Mouse (Mus musculus): ENCODE results near the gene Olfr70.
A peak's percentile ranks its signal among the peaks of the same experiment; 100 is the strongest.

Gene Olfr70

GRCm38 (mm10) chr4:43709869-43710268 is 9.3 kb upstream of the Olfr70 start, which contains the start of gene Olfr71:
Olfr71 (minus strand) TSS chr4:43710255.
- no peak for DNase-seq

GRCm38 (mm10) chr4:43705991-43706390 is 5.4 kb upstream of the Olfr70 start:
- no peak for DNase-seq

GRCm38 (mm10) chr4:43703851-43704250 is 3.2 kb upstream of the Olfr70 start:
- DNase-seq = no peak

- DNase-seq = no peak
Observed at GRCm38 (mm10) chr4:43703439-43703838, 2.8 kb upstream of the Olfr70 start.

- no peak for DNase-seq
Observed at GRCm38 (mm10) chr4:43696561-43696960, 4.0 kb downstream of the Olfr70 start.

- DNase-seq = no peak
Observed at GRCm38 (mm10) chr4:43695249-43695671, 5.3 kb downstream of the Olfr70 start.

- DNase-seq = no peak
Observed at GRCm38 (mm10) chr4:43694439-43695248, 6.0 kb downstream of the Olfr70 start.

GRCm38 (mm10) chr4:43693806-43694241 is 6.8 kb downstream of the Olfr70 start:
- DNase-seq = no peak

- DNase-seq = no peak
Observed at GRCm38 (mm10) chr4:43691026-43691425, 9.6 kb downstream of the Olfr70 start.

- no peak for DNase-seq
Observed at GRCm38 (mm10) chr4:43690021-43690420, 10.6 kb downstream of the Olfr70 start.

GRCm38 (mm10) chr4:43679416-43680043 is 21.1 kb downstream of the Olfr70 start:
- no peak for DNase-seq

GRCm38 (mm10) chr4:43678541-43678940 is 22.1 kb downstream of the Olfr70 start:
- DNase-seq = no peak

- no peak for DNase-seq
Observed at GRCm38 (mm10) chr4:43675608-43676007, 25.0 kb downstream of the Olfr70 start.

GRCm38 (mm10) chr4:43674974-43675373 is 25.6 kb downstream of the Olfr70 start:
- DNase-seq = no peak

GRCm38 (mm10) chr4:43673703-43674102 is 26.9 kb downstream of the Olfr70 start:
- no peak for DNase-seq

- DNase-seq = peak; percentile 83
Observed at GRCm38 (mm10) chr4:43672070-43672469, 28.5 kb downstream of the Olfr70 start.

- no peak for DNase-seq
Observed at GRCm38 (mm10) chr4:43669428-43669794, 31.2 kb downstream of the Olfr70 start.

- peak; percentile 93 for DNase-seq
Observed at GRCm38 (mm10) chr4:43668782-43669427, 31.7 kb downstream of the Olfr70 start, which contains the start of the genes Tmem8b and Fam221b. Tmem8b (plus strand) TSS chr4:43668971. Fam221b (minus strand) TSS chr4:43669145.

GRCm38 (mm10) chr4:43666412-43666811 is 34.2 kb downstream of the Olfr70 start:
- DNase-seq = peak; percentile 27

GRCm38 (mm10) chr4:43657146-43657545 is 43.5 kb downstream of the Olfr70 start:
- no peak for DNase-seq

GRCm38 (mm10) chr4:43656339-43657109 is 44.1 kb downstream of the Olfr70 start, which contains the start of gene Hint2:
Hint2 (minus strand) TSS chr4:43656466.
- peak; percentile 95 for DNase-seq

GRCm38 (mm10) chr4:43655656-43656338 is 44.8 kb downstream of the Olfr70 start:
- no peak for DNase-seq

Data from thymus, postnatal 14 days (tissue).